Mouse (Mus musculus) ES-Bruce4 (cell line): ENCODE results near the gene Cbfa2t2.

Experiments used
- CTCF ChIP-seq: IDR thresholded peaks from one replicate; pipeline ENCODE4 v1.8.1; 2011; ENCODE audit warnings: low read depth, low read length
- EP300 ChIP-seq: IDR thresholded peaks from 2 replicates; pipeline ENCODE4 v1.6.1; 2011; ENCODE audit warnings: low read depth, low read length; ENCODE audit not compliant: insufficient read depth
- POLR2A ChIP-seq: IDR thresholded peaks from one replicate; pipeline ENCODE4 v1.8.1; 2011; ENCODE audit warnings: low read length; ENCODE audit not compliant: insufficient read depth

GRCm38 (mm10) chr2:154517424-154517823 lies 81.1 kb downstream of the Cbfa2t2 start:
- TF ChIP-seq CTCF (no peak), POLR2A (no peak), EP300 (no peak)
